Mouse (Mus musculus) neural tube, embryonic 15.5 days (tissue): Measurements from ENCODE around the gene Paf1. TPM values are rescaled to one million over a fixed set of nuclear protein-coding genes. Genes with fewer than 3 reads are reported as not detected.

Experiments used
- ATAC-seq: fragments of 200-750 bp; cut with Nextera tagmentation; 2 replicates; pipeline ENCODE4 v1.8.0; 2017; ENCODE audit warnings: mild to moderate bottlenecking, moderate TSS enrichment, moderate library complexity; ENCODE audit not compliant: low FRiP score
- H3K27ac ChIP-seq: fragments of 300-500 bp; sonication (generic); replicated peaks from 2 replicates; pipeline ENCODE4 v1.5.1; 2015; ENCODE audit warnings: mild to moderate bottlenecking, inconsistent platforms
- H3K27me3 ChIP-seq: fragments of 300-500 bp; sonication (generic); replicated peaks from 2 replicates; pipeline ENCODE4 v1.6.1; 2015; ENCODE audit warnings: inconsistent platforms
- H3K36me3 ChIP-seq: fragments of 300-500 bp; sonication (generic); 2 replicates; pipeline ENCODE4 v1.6.1; 2015; ENCODE audit warnings: inconsistent platforms
- H3K4me1 ChIP-seq: fragments of 300-500 bp; sonication (generic); 2 replicates; pipeline ENCODE4 v1.6.1; 2015; ENCODE audit warnings: inconsistent platforms
- H3K4me2 ChIP-seq: fragments of 300-500 bp; sonication (generic); 2 replicates; pipeline ENCODE4 v1.6.1; 2015; ENCODE audit warnings: inconsistent platforms, mild to moderate bottlenecking, moderate library complexity
- H3K4me3 ChIP-seq: fragments of 300-500 bp; sonication (generic); replicated peaks from 2 replicates; pipeline ENCODE4 v1.5.1; 2015; ENCODE audit warnings: mild to moderate bottlenecking, inconsistent platforms
- H3K9ac ChIP-seq: fragments of 300-500 bp; sonication (generic); replicated peaks from 2 replicates; pipeline ENCODE4 v1.6.1; 2015; ENCODE audit warnings: mild to moderate bottlenecking, inconsistent platforms
- H3K9me3 ChIP-seq: fragments of 300-500 bp; sonication (generic); replicated peaks from 2 replicates; pipeline ENCODE4 v1.6.1; 2016; ENCODE audit warnings: inconsistent platforms
- WGBS: fragments of 180-500 bp; shearing (Covaris S2); methylation state at CpG from one replicate; pipeline ENCODE4 v1.1.7; 2015; ENCODE audit warnings: mixed read lengths; 5-methylcytosine and 5-hydroxymethylcytosine counted together
- polyA plus RNA-seq: library from polyadenylated mRNA; unstranded; fragments of >200 nt; fragmentation: Nextera tagmentation; extraction: Ambion mirVana; gene quantifications from 2 replicates; pipeline ENCODE4 v1.2.1, GENCODE M21; 2015

The Paf1 gene
- polyA plus RNA-seq, 1 experiment from 2014 or later, result 96.0 TPM

GRCm38 (mm10) chr7:28357984-28358383 lies 34.8 kb upstream of the Paf1 start:
- Histone ChIP-seq H3K36me3 (peaks cover 47% of the 10 kb centered on the region), H3K4me2 (no peak overlapping the region), H3K27me3 (no peaks in the 10 kb centered on the region), H3K4me3 (no peak overlapping the region), H3K9ac (no peak overlapping the region), H3K27ac (0 out of 2 replicates have a peak overlapping the region, but pooled peaks have one; percentile 14), H3K9me3 (no peaks in the 10 kb centered on the region), H3K4me1 (peaks cover 9% of the 10 kb centered on the region; the same call in 1 of the 2 replicates)
- WGBS, result 17% methylated on average over 5 of the region's 5 CpGs
- no peak for ATAC-seq

GRCm38 (mm10) chr7:28358431-28358830 lies 34.3 kb upstream of the Paf1 start:
- WGBS, result 76% methylated on average over 7 of the region's 7 CpGs
- Histone ChIP-seq H3K36me3 (peaks cover 45% of the 10 kb centered on the region), H3K27ac (no peak overlapping the region), H3K9me3 (no peaks in the 10 kb centered on the region), H3K4me1 (peaks cover 9% of the 10 kb centered on the region; the same call in 1 of the 2 replicates), H3K4me2 (no peak overlapping the region), H3K4me3 (no peak overlapping the region), H3K9ac (0 out of 2 replicates have a peak overlapping the region, but pooled peaks have one; percentile 14), H3K27me3 (no peaks in the 10 kb centered on the region)
- ATAC-seq, result no peak

GRCm38 (mm10) chr7:28359854-28360253 lies 32.9 kb upstream of the Paf1 start:
- H3K27ac ChIP-seq, result no peak overlapping the region
- no peak for ATAC-seq
- H3K36me3 ChIP-seq, result peaks cover 46% of the 10 kb centered on the region

GRCm38 (mm10) chr7:28360291-28360690 lies 32.5 kb upstream of the Paf1 start:
- 97% methylated on average over 6 of the region's 6 CpGs for WGBS
- Histone ChIP-seq H3K4me3 (no peak overlapping the region), H3K9ac (no peak overlapping the region), H3K27ac (no peak overlapping the region), H3K9me3 (no peaks in the 10 kb centered on the region), H3K27me3 (no peaks in the 10 kb centered on the region), H3K36me3 (peaks cover 48% of the 10 kb centered on the region), H3K4me1 (peaks cover 9% of the 10 kb centered on the region; the same call in 1 of the 2 replicates), H3K4me2 (no peak overlapping the region)
- ATAC-seq, result no peak

More at GRCm38 (mm10) chr7:28359854-28360253, 32.9 kb upstream of the Paf1 start:
- no peaks in the 10 kb centered on the region for H3K9me3 ChIP-seq
- H3K4me1 ChIP-seq, result peaks cover 9% of the 10 kb centered on the region; the same call in 1 of the 2 replicates
- no peak overlapping the region for H3K4me3 ChIP-seq
- no peak overlapping the region for H3K4me2 ChIP-seq
- no peaks in the 10 kb centered on the region for H3K27me3 ChIP-seq
- WGBS, result 92% methylated on average over 10 of the region's 10 CpGs
- H3K9ac ChIP-seq, result no peak overlapping the region

- H3K27me3 ChIP-seq, result no peaks in the 10 kb centered on the region
- no peaks in the 10 kb centered on the region for H3K9me3 ChIP-seq
- WGBS, result 97% methylated on average over 20 of the region's 20 CpGs
- ATAC-seq, result no peak
- no peak overlapping the region for H3K4me2 ChIP-seq
- no peak overlapping the region for H3K9ac ChIP-seq
- peaks cover 9% of the 10 kb centered on the region; the same call in 1 of the 2 replicates for H3K4me1 ChIP-seq
- peaks cover 51% of the 10 kb centered on the region for H3K36me3 ChIP-seq
- no peak overlapping the region for H3K4me3 ChIP-seq
- H3K27ac ChIP-seq, result no peak overlapping the region
Measured at GRCm38 (mm10) chr7:28361647-28362341, 31.0 kb upstream of the Paf1 start.

GRCm38 (mm10) chr7:28362441-28363060 lies 30.2 kb upstream of the Paf1 start:
- Histone ChIP-seq H3K36me3 (peaks cover 55% of the 10 kb centered on the region), H3K27me3 (no peaks in the 10 kb centered on the region), H3K9ac (no peak overlapping the region), H3K4me1 (peaks cover 9% of the 10 kb centered on the region; the same call in 1 of the 2 replicates), H3K4me3 (no peak overlapping the region), H3K4me2 (no peak overlapping the region), H3K27ac (no peak overlapping the region), H3K9me3 (no peaks in the 10 kb centered on the region)
- ATAC-seq, result no peak
- 91% methylated on average over 16 of the region's 16 CpGs for WGBS

GRCm38 (mm10) chr7:28367663-28368275 lies 25.0 kb upstream of the Paf1 start:
- H3K27me3 ChIP-seq, result no peaks in the 10 kb centered on the region
- peaks cover 32% of the 10 kb centered on the region for H3K36me3 ChIP-seq
- H3K4me1 ChIP-seq, result peaks cover 28% of the 10 kb centered on the region
- H3K4me3 ChIP-seq, result no peak overlapping the region
- WGBS, result 90% methylated on average over 16 of the region's 16 CpGs
- no peaks in the 10 kb centered on the region for H3K9me3 ChIP-seq
- ATAC-seq, result no peak
- H3K27ac ChIP-seq, result no peak overlapping the region; the same call in 1 of the 2 replicates
- no peak overlapping the region for H3K4me2 ChIP-seq
- no peak overlapping the region for H3K9ac ChIP-seq

GRCm38 (mm10) chr7:28368276-28368920 lies 24.4 kb upstream of the Paf1 start:
- Histone ChIP-seq H3K4me3 (no peak overlapping the region), H3K27ac (no peak overlapping the region; the same call in 1 of the 2 replicates), H3K9ac (no peak overlapping the region), H3K9me3 (no peaks in the 10 kb centered on the region), H3K27me3 (no peaks in the 10 kb centered on the region), H3K4me1 (peaks cover 28% of the 10 kb centered on the region), H3K4me2 (no peak overlapping the region), H3K36me3 (peaks cover 30% of the 10 kb centered on the region)
- no peak for ATAC-seq
- 95% methylated on average over 16 of the region's 16 CpGs for WGBS

- WGBS, result 94% methylated on average over 14 of the region's 14 CpGs
- Histone ChIP-seq H3K4me3 (peak overlapping the region; percentile 87), H3K27me3 (no peaks in the 10 kb centered on the region), H3K4me1 (peaks cover 35% of the 10 kb centered on the region), H3K9ac (no peak overlapping the region), H3K4me2 (peak overlapping the region; percentile 95), H3K9me3 (no peaks in the 10 kb centered on the region), H3K27ac (no peak overlapping the region), H3K36me3 (peaks cover 14% of the 10 kb centered on the region)
- no peak for ATAC-seq
Measured at GRCm38 (mm10) chr7:28370051-28370450, 22.7 kb upstream of the Paf1 start.

GRCm38 (mm10) chr7:28370977-28371513 lies 21.7 kb upstream of the Paf1 start:
- 10% methylated on average over 11 of the region's 11 CpGs for WGBS
- peak overlapping the region; percentile 93 for H3K27ac ChIP-seq
- H3K9me3 ChIP-seq, result no peaks in the 10 kb centered on the region
- no peaks in the 10 kb centered on the region for H3K27me3 ChIP-seq
- peak overlapping the region; percentile 87 for H3K4me3 ChIP-seq
- 0 out of 2 replicates have a peak, but pooled peaks cover 11% of the 10 kb centered on the region for H3K36me3 ChIP-seq
- H3K9ac ChIP-seq, result peak overlapping the region; percentile 73
- ATAC-seq, result no peak
- peak overlapping the region; percentile 95 for H3K4me2 ChIP-seq
- H3K4me1 ChIP-seq, result peaks cover 45% of the 10 kb centered on the region

GRCm38 (mm10) chr7:28371514-28371989 lies 21.2 kb upstream of the Paf1 start:
- H3K27ac ChIP-seq, result peak overlapping the region; percentile 93
- H3K4me3 ChIP-seq, result peak overlapping the region; percentile 87
- 0 out of 2 replicates have a peak, but pooled peaks cover 10% of the 10 kb centered on the region for H3K36me3 ChIP-seq
- H3K9me3 ChIP-seq, result no peaks in the 10 kb centered on the region
- no peaks in the 10 kb centered on the region for H3K27me3 ChIP-seq
- H3K4me1 ChIP-seq, result peaks cover 50% of the 10 kb centered on the region
- peak overlapping the region; percentile 73 for H3K9ac ChIP-seq
- peak overlapping the region; percentile 95 for H3K4me2 ChIP-seq
- peak; percentile 3; the same call in 1 of the 2 replicates for ATAC-seq
- 2% methylated on average over 39 of the region's 43 CpGs for WGBS
